Mouse (Mus musculus) monocyte, adult 59 days (primary cell): Measurements from ENCODE around the gene Rnf8. TPM values are rescaled to one million over a fixed set of nuclear protein-coding genes. Genes with fewer than 3 reads are reported as not detected.

Experiments used
- total RNA-seq, 2 experiments: library from RNA; stranded (reverse); gene quantifications; one replicate each; pipeline ENCODE4 v1.2.4; 2023

Gene Rnf8
- 10 to 100 TPM; 39.4 to 44.2 TPM for total RNA-seq

GRCm38 (mm10) chr17:29614115-29615023, at the start of gene Rnf8, which contains the start of gene Gm28043:
Gene Rnf8, plus strand, starts transcription at chr17:29614790.
Gene Gm28043, plus strand, starts transcription at chr17:29614876.

GRCm38 (mm10) chr17:29660076-29660761, 45.6 kb downstream of the Rnf8 start, which contains the start of gene Cmtr1:
Gene Cmtr1, plus strand, starts transcription at chr17:29660595.

Other genes with a start within 250 kb of the Rnf8 start
- 1,000 to 10,000 TPM; 1,228 to 1,267 TPM for gene Pim1, start 124.0 kb upstream of the Rnf8 start, total RNA-seq
- not detected for gene Gm17657, start 65.2 kb upstream of the Rnf8 start, total RNA-seq
- gene Tbc1d22b, start 65.0 kb upstream of the Rnf8 start, total RNA-seq = 10 to 100 TPM; 14.0 to 16.3 TPM
- not detected for gene Tmem217, start 62.4 kb upstream of the Rnf8 start, total RNA-seq
- gene Gm28043, start 86 bp downstream of the Rnf8 start, total RNA-seq = 1 to 10 TPM; 6.8 to 8.3 TPM
- 10 to 100 TPM; 81.8 to 95.4 TPM for gene Cmtr1, start 45.8 kb downstream of the Rnf8 start, total RNA-seq
- gene Ccdc167, start 102.3 kb downstream of the Rnf8 start, total RNA-seq = 1 to 10 TPM; 7.6 to 9.2 TPM